Mouse (Mus musculus): Measurements from ENCODE around the gene Stil. TPM values are rescaled to one million over a fixed set of nuclear protein-coding genes. Genes with fewer than 3 reads are reported as not detected.

The Stil gene
- polyA plus RNA-seq (2017; shearing (Covaris generic)), result 1.3 TPM

DNA sequence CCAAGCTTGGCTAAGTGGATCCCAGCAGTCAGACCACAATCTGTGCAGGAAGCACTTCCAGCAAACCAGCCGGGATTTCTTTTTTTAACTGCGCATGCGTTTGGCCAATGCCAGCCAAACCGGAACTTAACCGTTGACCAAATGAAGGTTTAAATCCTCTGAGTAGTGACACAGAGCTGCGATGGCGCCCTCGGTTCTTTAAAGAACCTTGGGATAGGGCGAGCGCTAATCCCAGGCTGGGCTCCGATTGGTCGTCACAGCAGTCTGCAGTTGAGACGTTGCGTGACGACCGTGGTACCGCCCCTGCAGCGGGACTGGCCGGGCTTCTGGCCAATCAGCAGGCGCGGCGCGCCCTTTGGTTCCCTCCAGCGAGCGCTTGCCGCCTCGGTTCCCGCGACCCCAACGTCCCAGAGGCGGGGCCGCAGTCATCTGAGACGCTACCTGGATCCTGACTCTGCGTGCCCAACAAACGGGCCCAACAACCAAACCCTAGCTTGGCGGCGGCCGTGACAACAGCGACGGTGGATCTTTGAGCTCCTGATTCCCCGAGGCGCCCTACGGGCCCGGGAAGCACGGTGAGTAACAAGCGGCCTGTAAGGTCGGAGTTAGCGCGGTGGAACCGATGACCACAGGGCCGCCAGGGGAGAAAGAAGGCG lies at the start of gene Stil:
TSS of gene Stil (plus strand) at position 387 of the 656 bp plus-strand sequence.

DNA sequence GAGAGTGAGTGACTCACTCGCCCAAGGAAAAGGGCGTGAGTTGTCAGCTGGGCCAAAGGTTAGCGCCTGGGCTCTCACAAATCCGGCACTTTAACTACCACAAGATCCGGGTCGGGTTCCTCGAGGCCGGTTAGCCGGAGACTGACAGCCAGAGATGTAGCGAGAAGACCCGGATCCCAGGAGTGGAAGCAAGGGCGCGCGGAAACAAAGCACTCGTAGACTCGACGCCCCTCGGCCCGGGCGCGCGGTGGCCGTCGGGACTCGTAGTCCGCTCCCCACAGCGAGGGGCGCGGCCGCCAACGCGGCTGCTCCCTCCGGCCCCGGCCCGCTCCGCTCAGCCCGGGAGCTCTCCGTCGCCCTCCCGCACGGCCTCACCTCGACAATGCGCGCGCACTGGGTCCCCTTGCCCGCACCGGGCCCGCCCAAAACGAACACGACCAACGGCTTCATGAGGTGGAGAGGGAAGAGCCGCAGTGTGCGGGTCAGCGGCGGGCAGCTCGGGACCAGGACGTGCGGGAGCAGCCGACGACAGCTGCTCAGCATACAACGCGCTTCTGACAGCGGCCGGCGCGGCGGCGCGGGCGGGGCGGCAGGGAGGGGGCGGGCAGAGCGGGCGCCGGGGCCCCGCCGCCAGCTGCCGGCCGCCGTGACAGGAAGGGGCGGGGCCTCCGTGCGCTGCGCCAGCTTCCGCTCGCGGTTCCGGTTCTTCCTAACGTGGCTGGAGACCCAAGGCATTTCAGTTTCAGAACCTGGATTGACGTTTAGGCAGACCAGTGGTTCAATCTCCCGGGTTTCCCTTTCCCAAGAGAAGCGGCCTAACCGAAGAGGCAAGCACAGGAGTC lies 13.1 kb upstream of the Stil start, which contains the start of gene Cmpk1:
TSS of gene Cmpk1 (minus strand) at position 651 of the 842 bp plus-strand sequence.

GRCm38 (mm10) chr4:115056371-115056920 lies 56.5 kb downstream of the Stil start, which contains the start of gene Tal1:
TSS of gene Tal1 (plus strand) at chr4:115056426.

GRCm38 (mm10) chr4:115088611-115089338 lies 88.8 kb downstream of the Stil start, which contains the start of gene Pdzk1ip1:
TSS of gene Pdzk1ip1 (plus strand) at chr4:115088708.

Other genes starting within 250 kb of the Stil start
- gene Gm12830, start 178.4 kb upstream of the Stil start, polyA plus RNA-seq (2017; shearing (Covaris generic)), result not detected
- gene Foxd2, start 91.3 kb upstream of the Stil start, polyA plus RNA-seq (2017; shearing (Covaris generic)), result 0.10 TPM
- not detected for gene Foxe3, start 74.1 kb upstream of the Stil start, polyA plus RNA-seq (2017; shearing (Covaris generic))
- gene Cmpk1, start 12.9 kb upstream of the Stil start, polyA plus RNA-seq (2017; shearing (Covaris generic)), result 43.8 TPM
- not detected for gene Tal1, start 56.3 kb downstream of the Stil start, polyA plus RNA-seq (2017; shearing (Covaris generic))
- 28.7 TPM for gene Pdzk1ip1, start 88.5 kb downstream of the Stil start, polyA plus RNA-seq (2017; shearing (Covaris generic))
- not detected for gene Cyp4x1, start 134.1 kb downstream of the Stil start, polyA plus RNA-seq (2017; shearing (Covaris generic))
- gene Cyp4a29, start 241.9 kb downstream of the Stil start, polyA plus RNA-seq (2017; shearing (Covaris generic)), result not detected

Measured in CD4-positive, CD25-positive, alpha-beta regulatory T cell, adult 9 weeks (primary cell).